Mouse (Mus musculus): ENCODE data around the gene Gm20379. TPM values are rescaled to one million over a fixed set of nuclear protein-coding genes. Genes with fewer than 3 reads are reported as not detected.
A peak's percentile ranks its signal among the peaks of the same experiment; 100 is the strongest.

Gene Gm20379
- polyA plus RNA-seq, 1 experiment from 2014 or later: 0.61 TPM

DNA sequence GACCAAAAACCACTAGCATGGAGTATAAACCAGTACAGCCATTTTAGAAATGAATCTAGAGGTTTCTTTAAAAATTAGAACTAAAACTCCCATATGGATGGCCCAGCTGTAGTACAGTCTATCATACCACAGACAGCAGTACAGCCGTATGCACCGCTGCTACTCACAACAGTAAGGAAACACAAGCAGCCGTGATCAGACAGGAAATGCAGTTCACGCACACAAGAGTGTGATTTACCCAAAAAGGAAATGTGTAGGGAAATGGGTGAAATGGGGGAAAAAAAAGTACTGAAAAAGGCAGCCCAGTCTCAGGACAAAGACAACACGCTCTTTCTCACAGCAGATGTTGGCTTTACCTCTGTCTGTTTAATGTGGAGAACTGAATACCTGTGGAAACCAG is 11.9 kb upstream of the Gm20379 start:
- H3K4me1 ChIP-seq (ENCODE audit: control insufficient read depth, insufficient read depth, low read length): no peaks in the 10 kb centered on the region
- H3K4me3 ChIP-seq (ENCODE audit: low read depth, low read length): no peak overlapping the region
- H3K36me3 ChIP-seq (ENCODE audit: control insufficient read depth, insufficient read depth, low read length): peaks cover 26% of the 10 kb centered on the region
- no peaks in the 10 kb centered on the region for H3K27me3 ChIP-seq (replicated peaks; ENCODE audit: control insufficient read depth, insufficient read depth, low read length)
- WGBS: 81% methylated on average over 5 of the region's 5 CpGs
- no peak overlapping the region for H3K9ac ChIP-seq (ENCODE audit: low read depth, low read length)
- H3K9me3 ChIP-seq (ENCODE audit: control insufficient read depth, low read length): no peaks in the 10 kb centered on the region
- DNase-seq (ENCODE audit: low spot score) (no peak), ATAC-seq (ENCODE audit: low read depth) (no peak)
- no peak overlapping the region for H3K27ac ChIP-seq (replicated peaks; ENCODE audit: low read depth, low read length)
- no peak overlapping the region for H3K4me2 ChIP-seq (ENCODE audit: low read depth, low read length)

DNA sequence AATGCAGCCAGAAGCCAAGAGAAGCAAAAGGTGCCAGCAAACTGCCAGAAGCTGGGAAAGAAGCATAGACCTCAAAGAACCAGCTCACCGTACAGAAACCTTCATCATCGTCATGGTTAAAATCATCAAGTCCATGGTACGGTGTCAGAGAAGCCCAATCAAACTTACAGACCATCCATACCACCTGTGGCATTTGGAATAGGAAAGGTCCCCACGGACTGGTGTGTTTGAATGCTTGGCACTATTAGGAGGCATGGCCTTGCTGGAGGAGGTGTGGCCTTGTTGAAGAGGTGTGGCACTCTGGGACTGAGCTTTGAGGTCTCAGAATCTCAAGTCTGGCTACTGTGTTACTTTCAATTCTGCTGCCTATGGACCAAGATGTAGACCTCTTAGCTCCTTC is 9.3 kb upstream of the Gm20379 start:
- 88% methylated on average over 4 of the region's 4 CpGs for WGBS
- Histone ChIP-seq H3K27ac (replicated peaks; ENCODE audit: low read depth, low read length) (no peak overlapping the region), H3K9me3 (ENCODE audit: control insufficient read depth, low read length) (no peaks in the 10 kb centered on the region), H3K4me2 (ENCODE audit: low read depth, low read length) (no peak overlapping the region), H3K4me1 (ENCODE audit: control insufficient read depth, insufficient read depth, low read length) (no peaks in the 10 kb centered on the region), H3K9ac (ENCODE audit: low read depth, low read length) (no peak overlapping the region), H3K4me3 (ENCODE audit: low read depth, low read length) (no peak overlapping the region), H3K36me3 (ENCODE audit: control insufficient read depth, insufficient read depth, low read length) (peaks cover 26% of the 10 kb centered on the region), H3K27me3 (replicated peaks; ENCODE audit: control insufficient read depth, insufficient read depth, low read length) (no peaks in the 10 kb centered on the region)
- ATAC-seq (ENCODE audit: low read depth) (no peak), DNase-seq (ENCODE audit: low spot score) (no peak)

DNA sequence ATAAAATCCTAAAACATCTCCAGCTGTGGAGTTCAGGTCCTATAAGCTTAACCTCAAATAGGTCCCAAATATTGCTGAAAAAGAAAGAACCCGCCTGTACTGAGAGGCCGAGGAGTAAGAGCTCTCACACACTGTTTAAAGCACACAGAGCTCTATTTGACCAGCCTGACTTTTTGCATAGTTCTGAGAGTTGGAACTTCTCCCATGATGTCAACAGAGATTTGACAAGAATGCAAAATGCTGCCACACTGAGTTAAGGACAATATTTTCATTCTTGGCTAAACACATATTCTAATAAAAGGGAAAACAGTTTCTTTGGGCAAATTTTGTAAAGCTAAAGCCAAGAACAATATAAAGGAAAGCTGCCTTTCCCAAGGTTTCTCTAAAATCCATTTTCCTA is 8.8 kb upstream of the Gm20379 start:
- DNase-seq (ENCODE audit: low spot score): peak; percentile 56

DNA sequence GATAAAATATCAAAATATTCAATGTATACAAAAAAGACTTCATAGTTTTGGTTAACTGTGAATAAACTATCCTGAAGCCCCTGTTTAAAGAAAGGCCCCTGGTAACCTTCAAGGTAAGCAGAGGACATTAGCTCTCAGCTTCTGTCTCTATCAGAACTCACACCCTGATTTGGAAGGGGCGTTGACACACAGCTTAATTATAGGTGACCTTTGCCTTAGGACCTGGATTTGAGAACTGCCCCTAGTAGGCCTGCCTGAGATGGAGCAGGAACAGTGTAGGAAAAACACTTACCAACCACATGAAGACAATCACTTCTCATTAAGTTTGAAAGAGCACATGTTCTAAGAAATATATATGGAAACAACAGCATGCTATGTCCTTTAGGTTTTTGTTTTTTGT is 6.3 kb upstream of the Gm20379 start:
- peaks cover 24% of the 10 kb centered on the region; the same call in 1 of the 2 replicates for H3K36me3 ChIP-seq (ENCODE audit: control insufficient read depth, insufficient read depth, low read length)
- no peaks in the 10 kb centered on the region for H3K27me3 ChIP-seq (replicated peaks; ENCODE audit: control insufficient read depth, insufficient read depth, low read length)
- no peak overlapping the region for H3K9ac ChIP-seq (ENCODE audit: low read depth, low read length)
- H3K4me1 ChIP-seq (ENCODE audit: control insufficient read depth, insufficient read depth, low read length): no peaks in the 10 kb centered on the region; the same call in 1 of the 2 replicates
- WGBS: 67% methylated on average over 1 of the region's 1 CpGs
- no peaks in the 10 kb centered on the region for H3K9me3 ChIP-seq (ENCODE audit: control insufficient read depth, low read length)
- no peak overlapping the region for H3K4me3 ChIP-seq (ENCODE audit: low read depth, low read length)
- DNase-seq (ENCODE audit: low spot score) (no peak), ATAC-seq (ENCODE audit: low read depth) (no peak)
- H3K27ac ChIP-seq (replicated peaks; ENCODE audit: low read depth, low read length): no peak overlapping the region
- no peak overlapping the region for H3K4me2 ChIP-seq (ENCODE audit: low read depth, low read length)

More for the DNA sequence above, 8.8 kb upstream of the Gm20379 start:
- Histone ChIP-seq H3K4me1 (ENCODE audit: control insufficient read depth, insufficient read depth, low read length) (no peaks in the 10 kb centered on the region), H3K9ac (ENCODE audit: low read depth, low read length) (no peak overlapping the region), H3K4me3 (ENCODE audit: low read depth, low read length) (no peak overlapping the region), H3K9me3 (ENCODE audit: control insufficient read depth, low read length) (no peaks in the 10 kb centered on the region), H3K27me3 (replicated peaks; ENCODE audit: control insufficient read depth, insufficient read depth, low read length) (no peaks in the 10 kb centered on the region), H3K4me2 (ENCODE audit: low read depth, low read length) (no peak overlapping the region), H3K27ac (replicated peaks; ENCODE audit: low read depth, low read length) (no peak overlapping the region), H3K36me3 (ENCODE audit: control insufficient read depth, insufficient read depth, low read length) (peaks cover 24% of the 10 kb centered on the region; the same call in 1 of the 2 replicates)
- 78% methylated on average over 2 of the region's 2 CpGs for WGBS
- ATAC-seq (ENCODE audit: low read depth): no peak

DNA sequence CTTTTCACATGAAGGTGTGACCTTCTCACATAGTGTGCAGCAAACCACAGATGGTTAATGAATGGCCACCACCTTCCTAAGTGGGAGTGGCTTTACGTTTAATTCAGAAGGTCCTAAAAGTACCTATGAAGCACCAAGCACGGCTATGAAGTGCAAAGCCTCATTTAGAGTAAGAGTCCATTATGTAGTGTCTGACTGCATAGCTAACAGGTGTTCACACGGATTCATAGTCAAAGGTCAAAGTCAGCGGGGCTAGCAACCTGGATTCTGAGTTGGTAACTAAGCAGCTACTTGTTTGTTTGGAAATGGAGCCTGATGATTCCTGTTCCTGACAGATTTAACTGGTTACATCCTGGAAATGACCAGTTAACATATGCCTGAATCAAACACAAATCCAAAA is 4.0 kb upstream of the Gm20379 start:
- peaks cover 28% of the 10 kb centered on the region; the same call in 1 of the 2 replicates for H3K36me3 ChIP-seq (ENCODE audit: control insufficient read depth, insufficient read depth, low read length)
- no peak overlapping the region for H3K4me3 ChIP-seq (ENCODE audit: low read depth, low read length)
- DNase-seq (ENCODE audit: low spot score) (no peak), ATAC-seq (ENCODE audit: low read depth) (no peak)
- no peaks in the 10 kb centered on the region for H3K9me3 ChIP-seq (ENCODE audit: control insufficient read depth, low read length)
- H3K4me2 ChIP-seq (ENCODE audit: low read depth, low read length): no peak overlapping the region
- no peaks in the 10 kb centered on the region; the same call in 1 of the 2 replicates for H3K4me1 ChIP-seq (ENCODE audit: control insufficient read depth, insufficient read depth, low read length)
- H3K27me3 ChIP-seq (replicated peaks; ENCODE audit: control insufficient read depth, insufficient read depth, low read length): no peaks in the 10 kb centered on the region
- WGBS: 71% methylated on average over 4 of the region's 4 CpGs
- H3K9ac ChIP-seq (ENCODE audit: low read depth, low read length): no peak overlapping the region
- no peak overlapping the region for H3K27ac ChIP-seq (replicated peaks; ENCODE audit: low read depth, low read length)

DNA sequence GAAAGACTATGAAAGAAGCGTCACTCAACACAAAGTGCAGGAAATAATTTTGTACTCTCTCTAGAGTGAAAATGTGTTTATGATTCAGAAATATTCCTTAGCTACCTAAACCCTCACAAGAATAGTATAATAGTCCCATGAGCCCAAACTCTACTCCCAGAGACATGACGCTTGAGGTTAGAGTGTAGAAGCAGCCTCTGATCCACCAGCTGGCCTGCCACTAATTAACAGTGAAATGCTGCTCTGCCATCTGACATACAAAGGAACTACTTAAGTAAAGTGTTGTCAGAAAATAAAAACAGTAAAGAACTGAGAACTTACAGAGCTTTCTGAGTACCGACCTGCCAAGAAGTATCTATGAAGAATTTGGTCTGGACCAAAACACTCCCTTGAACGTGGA is 3.3 kb upstream of the Gm20379 start:
- no peak overlapping the region for H3K4me2 ChIP-seq (ENCODE audit: low read depth, low read length)
- H3K27me3 ChIP-seq (replicated peaks; ENCODE audit: control insufficient read depth, insufficient read depth, low read length): no peaks in the 10 kb centered on the region
- no peak overlapping the region for H3K9ac ChIP-seq (ENCODE audit: low read depth, low read length)
- H3K4me1 ChIP-seq (ENCODE audit: control insufficient read depth, insufficient read depth, low read length): no peaks in the 10 kb centered on the region; the same call in 1 of the 2 replicates
- no peak overlapping the region for H3K27ac ChIP-seq (replicated peaks; ENCODE audit: low read depth, low read length)
- peaks cover 28% of the 10 kb centered on the region; the same call in 1 of the 2 replicates for H3K36me3 ChIP-seq (ENCODE audit: control insufficient read depth, insufficient read depth, low read length)
- H3K4me3 ChIP-seq (ENCODE audit: low read depth, low read length): no peak overlapping the region
- WGBS: 64% methylated on average over 4 of the region's 4 CpGs
- DNase-seq (ENCODE audit: low spot score): no peak
- H3K9me3 ChIP-seq (ENCODE audit: control insufficient read depth, low read length): no peaks in the 10 kb centered on the region
- peak; percentile 42; the same call in 1 of the 2 replicates for ATAC-seq (ENCODE audit: low read depth)

DNA sequence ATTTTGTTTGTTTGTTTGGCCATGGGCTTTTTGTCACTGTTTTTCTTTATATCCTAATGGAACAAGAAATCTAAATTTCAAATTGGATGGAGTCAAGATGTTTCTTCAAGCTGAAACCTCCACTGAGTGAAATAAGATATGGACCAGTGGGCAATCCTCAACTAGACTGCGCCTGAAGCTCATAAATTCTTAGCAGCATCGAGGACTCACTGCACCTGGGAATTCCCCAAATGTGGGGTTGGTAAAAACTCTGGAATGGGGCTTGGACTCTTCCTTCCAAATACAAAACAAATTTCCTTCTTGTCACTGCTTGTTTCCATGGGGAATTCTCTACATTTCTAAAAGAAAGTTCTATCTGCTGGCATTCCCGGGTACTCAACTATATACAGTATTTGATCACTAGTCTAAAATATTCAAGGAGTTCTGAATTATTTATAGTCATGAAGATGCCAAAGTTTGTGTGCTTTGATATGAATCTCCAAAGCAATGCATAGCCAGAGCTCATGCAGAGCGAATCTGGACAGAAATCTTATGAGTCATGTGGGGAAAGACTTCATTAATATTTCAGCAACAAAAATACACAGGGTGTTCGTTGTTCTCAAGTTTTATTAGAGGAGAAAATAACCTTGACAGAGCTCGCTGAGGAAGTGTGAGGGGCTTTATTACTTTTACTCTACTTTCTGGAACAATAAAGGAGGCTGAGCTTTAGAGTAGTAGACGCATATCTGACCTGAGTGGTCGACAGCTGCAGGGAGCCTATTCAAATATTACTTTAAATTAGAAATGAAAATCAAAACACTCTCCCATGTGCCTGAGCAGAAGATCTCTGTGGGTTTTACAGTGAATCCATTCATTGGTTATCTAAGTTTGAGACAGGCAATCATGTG is 2.5 kb upstream of the Gm20379 start:
- Histone ChIP-seq H3K4me3 (ENCODE audit: low read depth, low read length) (no peak overlapping the region), H3K36me3 (ENCODE audit: control insufficient read depth, insufficient read depth, low read length) (peaks cover 29% of the 10 kb centered on the region; the same call in 1 of the 2 replicates), H3K4me1 (ENCODE audit: control insufficient read depth, insufficient read depth, low read length) (no peaks in the 10 kb centered on the region; the same call in 1 of the 2 replicates), H3K9ac (ENCODE audit: low read depth, low read length) (no peak overlapping the region), H3K4me2 (ENCODE audit: low read depth, low read length) (no peak overlapping the region), H3K9me3 (ENCODE audit: control insufficient read depth, low read length) (no peaks in the 10 kb centered on the region), H3K27ac (replicated peaks; ENCODE audit: low read depth, low read length) (no peak overlapping the region), H3K27me3 (replicated peaks; ENCODE audit: control insufficient read depth, insufficient read depth, low read length) (no peaks in the 10 kb centered on the region)
- 62% methylated on average over 8 of the region's 8 CpGs for WGBS
- DNase-seq (ENCODE audit: low spot score) (no peak), ATAC-seq (ENCODE audit: low read depth) (no peak)

DNA sequence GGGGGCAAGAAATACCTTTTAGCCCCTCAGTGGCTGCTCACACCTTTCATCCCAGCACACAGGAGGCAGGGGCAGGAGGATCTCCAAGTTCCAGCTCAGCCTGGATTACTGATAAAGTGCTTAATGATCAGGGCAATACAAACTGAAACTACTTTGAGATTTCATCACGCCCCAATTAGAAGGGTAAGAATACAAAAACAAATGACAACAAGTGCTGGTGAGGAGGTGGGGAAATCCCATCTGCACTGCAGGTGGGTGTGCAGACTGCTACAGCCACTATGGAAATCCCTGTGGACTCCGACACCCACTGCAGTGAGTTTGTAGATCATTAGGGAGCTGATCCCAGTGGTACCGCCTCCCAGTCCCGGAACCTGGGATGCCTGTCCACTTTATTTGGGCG is 1.5 kb upstream of the Gm20379 start:
- DNase-seq (ENCODE audit: low spot score) (no peak), ATAC-seq (ENCODE audit: low read depth) (no peak; the same call in 1 of the 2 replicates)
- Histone ChIP-seq H3K4me2 (ENCODE audit: low read depth, low read length) (no peak overlapping the region), H3K27me3 (replicated peaks; ENCODE audit: control insufficient read depth, insufficient read depth, low read length) (no peaks in the 10 kb centered on the region), H3K4me1 (ENCODE audit: control insufficient read depth, insufficient read depth, low read length) (no peaks in the 10 kb centered on the region; the same call in 1 of the 2 replicates), H3K36me3 (ENCODE audit: control insufficient read depth, insufficient read depth, low read length) (peaks cover 34% of the 10 kb centered on the region; the same call in 1 of the 2 replicates), H3K9ac (ENCODE audit: low read depth, low read length) (no peak overlapping the region), H3K9me3 (ENCODE audit: control insufficient read depth, low read length) (no peaks in the 10 kb centered on the region), H3K27ac (replicated peaks; ENCODE audit: low read depth, low read length) (no peak overlapping the region), H3K4me3 (ENCODE audit: low read depth, low read length) (no peak overlapping the region)
- WGBS: 100% methylated on average over 5 of the region's 5 CpGs

All from embryonic facial prominence, embryonic 14.5 days (tissue).